Mouse (Mus musculus): ENCODE measurements at regions not wholly inside any gene's neighbourhood (a gene's known extent, or its start where the extent isn't known, plus 50 kb on each side); places are given as distances from the start of the nearest gene placed in this dataset.

- no peak for TF ChIP-seq CTCF (IDR thresholded peaks at IDR 0.05; ENCODE audit: low read depth)
- no peak for TF ChIP-seq EP300 (IDR thresholded peaks at IDR 0.05; ENCODE audit: low read depth)
Measured at GRCm38 (mm10) chr11:111350028-111350427, 284.1 kb downstream of the Kcnj2 start.
